In genomic region chr10:75517758-75518143, GRCm38 (mm10) we compare ENCODE assay signal across 8 mouse cellular contexts. TPM values are rescaled to one million over a fixed set of nuclear protein-coding genes. Genes with fewer than 3 reads are reported as not detected.
DNase-seq lines count a peak whose midpoint lies in the region; ATAC-seq and TF ChIP-seq lines count a peak whose summit lies in the region.

Gene Gucd1 (minus strand): TSS chr10:75517972.

- WGBS in embryonic facial prominence, embryonic 13.5 days, result 0% methylated on average over 20 of the region's 20 CpGs
- WGBS in kidney, adult 2 months, result 1% methylated on average over 20 of the region's 20 CpGs
- under 1% methylated on average over 20 of the region's 20 CpGs for WGBS in limb, embryonic 12.5 days
- WGBS in midbrain, embryonic 15.5 days, result under 1% methylated on average over 20 of the region's 20 CpGs
- 0% methylated on average over 20 of the region's 20 CpGs for WGBS in spleen, adult 2 months

- peaks cover 30% of the 10 kb centered on the region for H3K4me1 ChIP-seq in embryonic facial prominence, embryonic 13.5 days
- H3K4me1 ChIP-seq in kidney, adult 2 months (ENCODE audit: control insufficient read depth, insufficient read depth, low read length), result peaks cover 19% of the 10 kb centered on the region; the same call in 1 of the 2 replicates
- peaks cover 30% of the 10 kb centered on the region for H3K4me1 ChIP-seq in limb, embryonic 12.5 days (replicated peaks)
- H3K4me1 ChIP-seq in midbrain, embryonic 15.5 days, result peaks cover 27% of the 10 kb centered on the region
- H3K4me1 ChIP-seq in spleen, adult 2 months (ENCODE audit: control insufficient read depth, insufficient read depth, insufficient read length), result peaks cover 18% of the 10 kb centered on the region; the same call in 1 of the 2 replicates

- H3K27ac ChIP-seq in embryonic facial prominence, embryonic 13.5 days, result peak within 1 kb of the TSS; percentile 99
- H3K27ac ChIP-seq in kidney, adult 2 months (ENCODE audit: insufficient read depth, low read depth, low read length), result peak within 1 kb of the TSS; percentile 99
- peak within 1 kb of the TSS; percentile 98 for H3K27ac ChIP-seq in limb, embryonic 12.5 days
- peak within 1 kb of the TSS; percentile 96 for H3K27ac ChIP-seq in midbrain, embryonic 15.5 days
- H3K27ac ChIP-seq in spleen, adult 2 months (ENCODE audit: insufficient read depth, low read length), result peak within 1 kb of the TSS; percentile 97

- no peak for TF ChIP-seq CTCF in kidney, adult 2 months (conservative IDR thresholded peaks at IDR 0.05; ENCODE audit: insufficient read depth, insufficient read length, low read depth, low read length)
- no peak for TF ChIP-seq CTCF in spleen, adult 2 months (IDR thresholded peaks at IDR 0.05; ENCODE audit: extremely low read depth, insufficient read depth, insufficient read length, insufficient replicate concordance)

- peak; percentile 34 for TF ChIP-seq POLR2A in kidney, adult 2 months (IDR thresholded peaks at IDR 0.05; ENCODE audit: low read depth, low read length)
- TF ChIP-seq POLR2A in spleen, adult 2 months (IDR thresholded peaks at IDR 0.05; ENCODE audit: low read depth, low read length), result peak; percentile 40; the same call in 1 of the 2 replicates

- no peaks in the 10 kb centered on the region for H3K9me3 ChIP-seq in embryonic facial prominence, embryonic 13.5 days
- H3K9me3 ChIP-seq in limb, embryonic 12.5 days, result no peaks in the 10 kb centered on the region
- H3K9me3 ChIP-seq in midbrain, embryonic 15.5 days, result no peaks in the 10 kb centered on the region

- H3K27me3 ChIP-seq in embryonic facial prominence, embryonic 13.5 days, result no peaks in the 10 kb centered on the region
- H3K27me3 ChIP-seq in kidney, adult 2 months (replicated peaks; ENCODE audit: control insufficient read depth, insufficient read depth, low read length), result no peaks in the 10 kb centered on the region
- H3K27me3 ChIP-seq in limb, embryonic 12.5 days, result no peaks in the 10 kb centered on the region
- no peaks in the 10 kb centered on the region for H3K27me3 ChIP-seq in midbrain, embryonic 15.5 days (replicated peaks)
- no peaks in the 10 kb centered on the region for H3K27me3 ChIP-seq in spleen, adult 2 months (ENCODE audit: control insufficient read depth, insufficient read depth, low read length)

- peak; percentile 91 for ATAC-seq in embryonic facial prominence, embryonic 13.5 days (ENCODE audit: insufficient number of reproducible peaks, insufficient read depth, low FRiP score, low TSS enrichment, low read depth)
- ATAC-seq in limb, embryonic 12.5 days (ENCODE audit: insufficient number of reproducible peaks, insufficient read depth, low FRiP score, low TSS enrichment, low read depth), result peak; percentile 90
- ATAC-seq in midbrain, embryonic 15.5 days (replicated peaks), result peak; percentile 94

- peak within 1 kb of the TSS; percentile 79 for H3K4me2 ChIP-seq in embryonic facial prominence, embryonic 13.5 days
- H3K4me2 ChIP-seq in limb, embryonic 12.5 days, result peak within 1 kb of the TSS; percentile 93
- H3K4me2 ChIP-seq in midbrain, embryonic 15.5 days, result peak within 1 kb of the TSS; percentile 80

- peak within 1 kb of the TSS; percentile 97 for H3K9ac ChIP-seq in embryonic facial prominence, embryonic 13.5 days
- peak within 1 kb of the TSS; percentile 89 for H3K9ac ChIP-seq in limb, embryonic 12.5 days (replicated peaks)
- H3K9ac ChIP-seq in midbrain, embryonic 15.5 days, result peak within 1 kb of the TSS; percentile 96

- peaks cover 33% of the 10 kb centered on the region for H3K36me3 ChIP-seq in embryonic facial prominence, embryonic 13.5 days
- H3K36me3 ChIP-seq in kidney, adult 2 months (ENCODE audit: control insufficient read depth, insufficient read depth, low read length), result peaks cover 2% of the 10 kb centered on the region; the same call in 1 of the 2 replicates
- peaks cover 41% of the 10 kb centered on the region for H3K36me3 ChIP-seq in limb, embryonic 12.5 days
- peaks cover 8% of the 10 kb centered on the region; the same call in 1 of the 2 replicates for H3K36me3 ChIP-seq in midbrain, embryonic 15.5 days (replicated peaks)
- peaks cover 9% of the 10 kb centered on the region for H3K36me3 ChIP-seq in spleen, adult 2 months (ENCODE audit: control insufficient read depth, insufficient read depth, low read length)

- peak within 1 kb of the TSS; percentile 87 for H3K4me3 ChIP-seq in embryonic facial prominence, embryonic 13.5 days
- peak within 1 kb of the TSS; percentile 73 for H3K4me3 ChIP-seq in kidney, adult 2 months (ENCODE audit: insufficient read depth, low read depth, low read length)
- peak within 1 kb of the TSS; percentile 80 for H3K4me3 ChIP-seq in limb, embryonic 12.5 days (replicated peaks)
- peak within 1 kb of the TSS; percentile 85 for H3K4me3 ChIP-seq in midbrain, embryonic 15.5 days
- peak within 1 kb of the TSS; percentile 88 for H3K4me3 ChIP-seq in spleen, adult 2 months (ENCODE audit: extremely low read depth, insufficient read depth, insufficient read length)

- peak; percentile 96 for DNase-seq in 3134 (ENCODE audit: extremely low read depth, insufficient read length, low spot score)
- peak; percentile 96 to 97 for DNase-seq in adrenal gland, postnatal 36 days
- DNase-seq in heart, adult 18-20 months, result peak; percentile 97 to 99
- DNase-seq in kidney, adult 2 months, result peak; percentile 98
- peak; percentile 93 to 95 for DNase-seq in spleen, adult 2 months (ENCODE audit: low read depth in 1 of 2, low spot score in 2 of 2)

RNA-seq across cellular contexts. Expression of gene Gucd1, which starts in this region (rescaled TPM):
- total RNA-seq in adrenal gland, postnatal 36 days (2021), result 10 to 100 TPM; 29.7 to 42.1 TPM
- polyA plus RNA-seq in embryonic facial prominence, embryonic 13.5 days (2015; fragmentation: Nextera tagmentation; extraction: Ambion mirVana), result 27.0 and 27.3 TPM in 2 replicates
- 10 to 100 TPM; 33.0 to 36.8 TPM for total RNA-seq in heart, adult 18-20 months (2021)
- polyA plus RNA-seq in kidney, adult 2 months (2012; rRNA removed), result 124 and 164 TPM in 2 replicates
- 24.0 and 30.0 TPM in 2 replicates for polyA plus RNA-seq in limb, embryonic 12.5 days (2016; fragmentation: Nextera tagmentation; extraction: Ambion mirVana)
- polyA plus RNA-seq in midbrain, embryonic 15.5 days (2015; fragmentation: Nextera tagmentation; extraction: Ambion mirVana), result 22.3 and 24.4 TPM in 2 replicates
- polyA plus RNA-seq in spleen, adult 2 months (2012; rRNA removed), result 87.2 and 96.1 TPM in 2 replicates

Comparison
In these comparisons a context has a peak if more than half of its experiments do, and no peak if none do; other contexts are left out.
1. Peak in every context shown above with its lines: DNase-seq, ATAC-seq, H3K4me3 ChIP-seq and H3K27ac ChIP-seq.